Mouse (Mus musculus): ENCODE results near the gene Ctcfl. TPM values are rescaled to one million over a fixed set of nuclear protein-coding genes. Genes with fewer than 3 reads are reported as not detected.

The Ctcfl gene
- polyA plus RNA-seq, 1 experiment = not detected

DNA sequence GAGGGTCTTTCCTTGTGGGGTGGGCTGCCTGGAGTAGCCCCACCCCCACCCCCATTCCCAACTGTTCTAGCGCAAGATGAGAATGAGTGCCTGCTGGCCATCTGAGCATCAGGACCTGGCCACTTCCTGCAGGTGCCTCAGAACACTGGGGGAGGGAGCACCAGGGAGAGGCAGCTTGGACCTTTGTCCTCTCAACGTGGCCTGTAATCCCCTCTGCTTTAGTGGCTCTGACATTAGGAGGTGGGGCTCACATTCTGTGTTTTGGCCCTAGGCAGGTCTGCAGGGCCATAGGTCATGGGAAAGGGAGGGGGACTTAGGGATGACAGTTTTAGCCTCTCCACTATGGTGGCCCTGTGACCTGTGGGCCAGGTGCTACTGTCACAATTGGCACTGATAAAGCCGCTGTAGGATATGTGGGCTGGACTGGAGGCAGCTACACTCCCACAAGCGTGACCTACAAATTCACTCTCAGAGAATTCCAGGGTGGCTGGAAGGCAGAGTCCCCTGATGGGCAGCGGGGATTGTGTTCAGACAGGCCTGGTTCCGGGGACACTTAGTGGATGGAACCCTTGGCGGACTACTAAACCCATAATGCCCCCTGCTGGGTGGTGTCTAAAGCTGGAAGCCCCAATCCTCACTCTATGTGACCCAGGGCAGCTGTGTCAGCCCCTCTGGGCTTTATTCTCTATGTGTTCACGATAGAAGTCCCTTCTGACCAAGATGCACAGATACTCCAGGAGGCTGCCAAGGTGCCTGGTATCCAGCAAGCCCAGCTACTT is 68.5 kb downstream of the Ctcfl start:
- no peak for DNase-seq (ENCODE audit: extremely low spot score in 1 of 2, low spot score in 1 of 2)

DNA sequence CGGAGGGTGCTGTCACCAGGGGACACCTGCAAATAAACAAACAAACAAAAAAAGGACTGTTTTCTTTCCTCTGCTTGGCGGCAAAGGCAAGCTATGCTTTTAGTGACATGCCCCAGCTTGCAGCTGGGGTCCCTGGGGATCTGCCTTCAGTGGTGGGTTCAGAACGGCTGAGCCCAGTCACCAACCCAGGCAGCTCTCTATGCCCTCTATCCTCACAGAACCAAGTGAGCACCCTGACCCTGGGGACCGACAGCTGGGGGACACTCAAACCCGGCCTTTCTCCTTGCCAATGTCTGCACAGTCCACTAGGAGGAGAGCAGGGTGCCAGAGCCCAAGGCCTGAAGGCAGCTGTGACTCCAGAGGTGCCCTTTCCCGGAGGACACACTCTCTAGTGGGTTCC is 69.5 kb downstream of the Ctcfl start:
- DNase-seq (ENCODE audit: extremely low spot score in 1 of 2, low spot score in 1 of 2) = no peak

DNA sequence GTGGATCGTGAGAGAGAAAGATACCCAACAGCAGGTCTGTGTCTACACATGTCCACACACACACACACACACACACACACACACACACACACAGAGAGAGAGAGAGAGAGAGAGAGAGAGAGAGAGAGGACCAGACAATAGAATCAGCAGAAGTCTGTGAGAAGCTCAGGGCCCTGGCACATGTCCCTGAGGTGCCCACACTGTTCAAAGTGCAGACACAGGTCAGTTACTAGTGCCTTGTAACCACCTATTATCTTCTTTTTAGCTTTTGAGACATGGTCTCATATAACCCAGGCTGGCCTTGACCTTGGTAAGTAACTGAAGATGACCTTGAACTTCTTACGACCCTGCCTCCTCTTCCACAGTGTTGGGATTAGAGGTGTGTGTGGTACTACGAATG is 70.1 kb downstream of the Ctcfl start:
- DNase-seq (ENCODE audit: extremely low spot score in 1 of 2, low spot score in 1 of 2) = no peak

DNA sequence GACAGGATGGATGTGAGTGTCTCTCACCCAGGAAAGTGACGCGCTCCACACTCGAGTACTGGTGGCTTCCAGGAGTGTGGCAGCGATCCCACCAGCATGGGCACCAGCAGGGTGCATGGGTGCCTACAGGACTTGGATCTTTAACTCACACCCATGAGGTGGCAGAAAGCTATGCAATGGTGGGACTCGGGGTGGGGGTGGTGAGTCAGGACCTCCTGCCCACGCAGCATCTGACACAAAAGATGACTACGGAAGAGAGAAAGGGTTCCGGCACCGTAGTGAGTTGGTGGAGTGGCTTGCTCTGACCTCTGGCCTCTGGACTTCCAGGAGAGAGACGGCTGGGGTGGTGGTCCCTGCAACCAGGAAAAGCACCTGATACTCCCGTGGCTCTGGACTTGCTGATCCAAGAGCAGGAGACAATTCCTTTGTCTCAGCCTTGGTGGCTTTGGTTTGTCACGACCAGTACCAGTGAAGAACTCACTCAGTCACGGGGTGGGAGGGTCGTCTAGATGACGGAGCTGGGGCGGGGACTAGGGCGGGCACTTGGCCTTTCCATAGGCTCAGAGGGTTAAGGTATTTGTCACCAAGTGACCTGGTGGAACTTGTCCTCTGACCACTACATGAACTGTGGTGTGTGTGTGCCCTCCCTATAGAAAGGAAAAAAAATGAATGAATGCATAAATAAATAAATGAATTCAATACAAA is 71.1 kb downstream of the Ctcfl start:
- DNase-seq (ENCODE audit: extremely low spot score in 1 of 2, low spot score in 1 of 2) = no peak

DNA sequence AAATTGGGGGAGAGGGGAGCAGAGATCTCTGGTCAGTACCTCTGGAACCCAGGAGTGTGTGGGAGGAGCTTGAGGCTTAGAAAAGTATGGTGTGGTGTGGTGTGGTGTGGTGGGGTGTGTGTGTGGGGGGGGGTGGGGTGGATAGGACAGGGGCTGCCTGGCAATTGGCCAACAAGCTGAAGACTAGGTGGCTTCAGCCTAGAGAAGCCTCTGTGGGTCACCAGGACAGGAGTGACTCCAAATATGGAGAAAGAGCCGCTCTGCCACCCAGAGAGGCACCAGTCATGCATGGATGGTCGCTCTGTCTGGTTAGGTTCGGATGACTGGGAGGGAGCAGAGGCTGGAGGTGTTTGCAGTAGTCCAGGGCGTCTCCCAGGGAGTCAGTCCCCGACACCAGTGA is 71.9 kb downstream of the Ctcfl start:
- DNase-seq (ENCODE audit: extremely low spot score in 1 of 2, low spot score in 1 of 2) = no peak

DNA sequence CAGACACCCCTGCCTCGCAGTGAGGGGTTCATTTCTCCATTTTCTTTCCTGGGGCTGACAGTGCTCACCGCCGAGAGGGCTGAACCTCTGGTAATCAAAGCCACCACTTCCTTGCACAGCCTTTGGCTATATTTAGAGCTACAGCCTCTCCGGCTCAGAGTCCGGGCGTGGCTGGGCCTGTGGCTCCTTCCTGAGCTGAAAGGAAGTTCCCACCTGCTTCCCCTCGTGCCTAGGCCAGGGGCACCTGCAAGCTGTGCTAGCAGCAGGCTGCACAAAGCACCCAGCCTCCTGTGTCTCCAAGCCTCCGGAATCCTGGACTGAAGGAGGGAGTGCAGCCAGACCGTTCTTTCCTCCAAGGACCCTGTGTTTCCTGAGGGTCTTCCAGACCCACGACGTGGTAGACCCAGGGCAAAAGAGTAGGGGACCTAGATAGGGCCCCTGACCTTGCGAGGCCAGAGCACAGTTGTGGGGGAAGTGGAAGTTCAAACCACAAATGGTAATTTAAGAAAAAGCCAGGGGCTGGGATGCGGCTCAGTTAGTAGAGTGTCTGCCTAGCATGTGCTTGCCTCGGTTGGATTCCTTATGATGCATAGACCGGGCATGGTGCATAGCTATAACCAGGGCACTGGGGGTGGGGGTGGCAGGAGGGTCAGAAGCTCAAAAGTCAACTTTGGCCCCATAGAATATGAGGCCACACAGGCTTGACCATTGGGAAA is 72.6 kb downstream of the Ctcfl start:
- DNase-seq (ENCODE audit: extremely low spot score in 1 of 2, low spot score in 1 of 2) = no peak

DNA sequence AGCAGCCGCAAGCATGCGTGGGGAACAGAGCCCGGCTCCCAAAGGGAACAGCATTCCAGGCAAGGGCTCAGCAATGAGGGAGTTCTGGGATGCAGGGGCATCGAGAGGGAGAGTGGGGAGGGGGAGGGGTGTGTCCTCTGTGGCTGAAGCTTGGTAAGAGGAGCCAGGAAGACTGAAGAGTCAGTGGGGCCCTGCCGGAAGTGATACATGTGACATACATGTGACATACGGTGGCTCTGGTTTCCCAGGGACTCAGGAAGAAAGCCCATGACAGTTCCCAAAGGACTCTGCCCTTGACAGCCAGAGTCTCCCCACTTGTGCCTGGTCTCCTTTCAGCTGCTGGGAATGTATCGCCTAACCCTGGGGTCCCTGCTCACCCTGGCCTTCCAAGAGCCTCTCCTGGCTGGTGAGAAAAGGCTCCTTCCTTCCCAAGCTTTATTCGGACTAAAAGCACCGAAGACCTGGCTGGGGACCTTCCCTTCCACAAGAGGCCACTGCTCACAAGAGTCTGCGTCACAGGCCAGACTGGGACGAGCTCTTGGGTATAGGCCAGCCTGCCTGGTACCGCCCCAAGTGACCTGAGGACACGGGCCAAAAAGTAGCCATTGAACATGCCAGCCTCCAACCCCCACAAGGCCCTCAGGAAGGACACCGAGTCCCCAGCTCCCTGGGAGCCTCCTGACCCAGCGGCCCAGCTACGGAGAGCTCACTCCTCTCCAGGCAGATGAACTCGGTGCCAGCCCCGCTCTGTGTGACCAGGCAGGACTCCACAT is 74.9 kb downstream of the Ctcfl start:
- DNase-seq (ENCODE audit: extremely low spot score in 1 of 2, low spot score in 1 of 2) = no peak

Other genes starting within 250 kb of the Ctcfl start
- 17.9 and 19.8 TPM in 2 replicates for gene Bmp7, start 179.2 kb downstream of the Ctcfl start, polyA plus RNA-seq (2012; rRNA removed)
- 0.76 and 1.0 TPM in 2 replicates for gene Spo11, start 141.8 kb downstream of the Ctcfl start, polyA plus RNA-seq (2012; rRNA removed)
- 69.7 and 82.4 TPM in 2 replicates for gene Rae1, start 119.4 kb downstream of the Ctcfl start, polyA plus RNA-seq (2012; rRNA removed)
- 5.1 and 6.8 TPM in 2 replicates for gene Rbm38, start 99.0 kb downstream of the Ctcfl start, polyA plus RNA-seq (2012; rRNA removed)
- 0.06 and 0.13 TPM in 2 replicates for gene Pck1, start 33.5 kb upstream of the Ctcfl start, polyA plus RNA-seq (2012; rRNA removed)
- 0.40 and 1.1 TPM in 2 replicates for gene Zbp1, start 99.4 kb upstream of the Ctcfl start, polyA plus RNA-seq (2012; rRNA removed)
- gene Pmepa1, start 157.0 kb upstream of the Ctcfl start, polyA plus RNA-seq (2012; rRNA removed) = 40.4 and 57.2 TPM in 2 replicates